Mouse (Mus musculus) forebrain, embryonic 13.5 days (tissue): ENCODE measurements at regions not wholly inside any gene's neighbourhood (a gene's known extent, or its start where the extent isn't known, plus 50 kb on each side); places are given as distances from the start of the nearest gene placed in this dataset.
A peak's percentile ranks its signal among the peaks of the same experiment; 100 is the strongest.

ENCODE experiments used
- ATAC-seq: fragments of 200-750 bp; cut with Nextera tagmentation; 2 replicates; pipeline ENCODE4 v1.8.0; 2017
- H3K27ac ChIP-seq: fragments of 300-500 bp; sonication (generic); 2 replicates; pipeline ENCODE4 v1.5.1; 2015; ENCODE audit warnings: inconsistent platforms, mild to moderate bottlenecking, moderate library complexity
- H3K27me3 ChIP-seq: fragments of 300-500 bp; sonication (generic); 2 replicates; pipeline ENCODE4 v1.6.1; 2015; ENCODE audit warnings: mild to moderate bottlenecking, inconsistent platforms
- H3K36me3 ChIP-seq: fragments of 300-500 bp; sonication (generic); 2 replicates; pipeline ENCODE4 v1.6.1; 2015; ENCODE audit warnings: mild to moderate bottlenecking, inconsistent platforms; ENCODE audit not compliant: poor library complexity, severe bottlenecking
- H3K4me1 ChIP-seq: fragments of 300-500 bp; sonication (generic); 2 replicates; pipeline ENCODE4 v1.6.1; 2015; ENCODE audit warnings: inconsistent platforms
- H3K4me2 ChIP-seq: fragments of 300-500 bp; sonication (generic); 2 replicates; pipeline ENCODE4 v1.6.1; 2015; ENCODE audit warnings: inconsistent platforms, mild to moderate bottlenecking, moderate library complexity
- H3K4me3 ChIP-seq: fragments of 300-500 bp; sonication (generic); 2 replicates; pipeline ENCODE4 v1.5.1; 2015; ENCODE audit warnings: mild to moderate bottlenecking, inconsistent platforms
- H3K9ac ChIP-seq: fragments of 300-500 bp; sonication (generic); 2 replicates; pipeline ENCODE4 v1.6.1; 2015; ENCODE audit warnings: mild to moderate bottlenecking, inconsistent platforms
- H3K9me3 ChIP-seq: fragments of 300-500 bp; sonication (generic); replicated peaks from 2 replicates; pipeline ENCODE4 v1.6.1; 2016; ENCODE audit warnings: inconsistent platforms
- WGBS: fragments of 180-500 bp; shearing (Covaris S2); methylation state at CpG from one replicate; pipeline ENCODE4 v1.1.7; 2015; 5-methylcytosine and 5-hydroxymethylcytosine counted together

- no peaks in the 10 kb centered on the region for H3K27me3 ChIP-seq
- no peak overlapping the region for H3K27ac ChIP-seq
- ATAC-seq, result no peak
- 41% methylated on average over 3 of the region's 3 CpGs for WGBS
- no peak overlapping the region for H3K4me3 ChIP-seq
- no peaks in the 10 kb centered on the region for H3K36me3 ChIP-seq
- H3K9ac ChIP-seq, result no peak overlapping the region
- H3K4me1 ChIP-seq, result no peaks in the 10 kb centered on the region
- no peak overlapping the region for H3K4me2 ChIP-seq
- H3K9me3 ChIP-seq, result no peaks in the 10 kb centered on the region
Observed at GRCm38 (mm10) chr10:8584389-8584908, 65.8 kb upstream of the Ust start.

DNA sequence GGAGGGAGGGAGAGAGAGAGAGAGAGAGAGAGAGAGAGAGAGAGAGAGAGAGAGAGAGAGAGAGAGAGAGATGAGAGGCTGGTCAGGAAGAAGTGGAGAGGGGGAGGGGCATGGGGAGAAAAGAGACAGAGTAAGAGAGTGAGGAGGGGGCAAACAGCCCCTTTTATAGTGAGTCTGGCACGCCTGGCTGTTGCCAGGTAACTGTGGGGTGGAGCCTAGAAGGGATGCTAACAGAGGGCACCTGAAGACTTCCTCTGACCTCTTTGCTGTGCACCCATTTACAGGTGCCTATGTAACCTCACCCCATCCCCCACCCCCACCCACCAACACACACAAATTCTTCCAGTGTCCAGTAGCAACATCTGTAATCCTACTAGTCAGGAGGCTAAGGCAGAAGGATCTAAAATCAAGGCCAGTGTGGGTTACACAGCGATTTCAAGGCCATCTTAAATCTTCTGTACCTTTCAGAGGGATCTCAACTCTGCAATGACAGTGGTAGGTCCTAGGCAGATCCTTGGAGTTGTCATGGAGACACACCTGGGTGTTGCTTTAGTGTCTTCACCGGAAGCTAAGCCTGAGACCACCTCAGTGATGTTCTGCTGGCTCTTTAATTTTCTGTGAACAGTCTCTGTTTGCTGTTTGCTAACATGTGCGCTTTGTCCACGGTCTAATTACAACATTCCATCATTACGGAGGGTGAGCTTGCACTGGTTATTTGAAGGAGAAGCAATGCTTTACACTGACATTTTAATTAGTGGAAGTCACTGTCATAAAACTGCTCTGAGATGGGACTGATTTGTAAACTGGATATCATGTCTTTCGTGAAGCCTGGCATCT is 65.1 kb upstream of the Ust start:
- H3K4me2 ChIP-seq, result no peak overlapping the region
- no peak for ATAC-seq
- no peak overlapping the region for H3K4me3 ChIP-seq
- H3K36me3 ChIP-seq, result no peaks in the 10 kb centered on the region
- WGBS, result 54% methylated on average over 7 of the region's 7 CpGs
- no peak overlapping the region for H3K27ac ChIP-seq
- no peak overlapping the region for H3K9ac ChIP-seq
- no peaks in the 10 kb centered on the region for H3K27me3 ChIP-seq
- H3K4me1 ChIP-seq, result no peaks in the 10 kb centered on the region
- H3K9me3 ChIP-seq, result no peaks in the 10 kb centered on the region

DNA sequence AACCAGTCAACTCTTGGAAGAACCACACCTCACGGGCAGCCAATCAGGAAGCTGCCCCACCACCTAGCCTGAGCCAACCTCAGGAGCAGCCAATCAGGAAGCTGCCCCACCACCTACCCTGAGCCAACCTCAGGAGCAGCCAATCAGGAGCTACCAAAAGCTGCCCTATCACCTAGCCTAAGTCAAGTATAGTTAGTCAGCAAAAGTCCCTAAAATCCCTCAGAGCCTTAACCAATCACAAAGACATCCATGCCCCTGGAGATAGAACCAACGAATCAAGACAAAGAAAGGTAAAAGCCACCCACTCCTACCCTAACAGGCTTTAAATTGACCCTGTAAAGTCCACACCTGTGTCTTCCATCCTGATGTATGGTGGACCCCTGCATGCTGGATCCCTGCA is 61.7 kb upstream of the Ust start:
- no peaks in the 10 kb centered on the region for H3K27me3 ChIP-seq
- WGBS, result 92% methylated on average over 2 of the region's 2 CpGs
- no peaks in the 10 kb centered on the region for H3K9me3 ChIP-seq
- no peak for ATAC-seq
- H3K36me3 ChIP-seq, result no peaks in the 10 kb centered on the region
- H3K4me2 ChIP-seq, result no peak overlapping the region
- H3K4me1 ChIP-seq, result no peaks in the 10 kb centered on the region
- no peak overlapping the region for H3K4me3 ChIP-seq
- H3K9ac ChIP-seq, result no peak overlapping the region
- H3K27ac ChIP-seq, result no peak overlapping the region

- no peaks in the 10 kb centered on the region for H3K9me3 ChIP-seq
- peak; percentile 59; the same call in 1 of the 2 replicates for ATAC-seq
- no peaks in the 10 kb centered on the region for H3K36me3 ChIP-seq
- H3K27me3 ChIP-seq, result no peaks in the 10 kb centered on the region
- H3K9ac ChIP-seq, result no peak overlapping the region
- H3K4me2 ChIP-seq, result no peak overlapping the region
- no peak overlapping the region for H3K27ac ChIP-seq
- no peaks in the 10 kb centered on the region for H3K4me1 ChIP-seq
- 81% methylated on average over 6 of the region's 6 CpGs for WGBS
- no peak overlapping the region for H3K4me3 ChIP-seq
Observed at GRCm38 (mm10) chr10:8577642-8578356, 59.2 kb upstream of the Ust start.
